Mouse (Mus musculus) hindbrain, embryonic 16.5 days (tissue): ENCODE measurements around the gene Ak5. TPM values are rescaled to one million over a fixed set of nuclear protein-coding genes. Genes with fewer than 3 reads are reported as not detected.
"Not testable (repeated sequence)": the region's sequence is repeated elsewhere in the genome, so short reads cannot be mapped to it uniquely, and the experiment has no call there.

ENCODE experiments used
- ATAC-seq: fragments of 200-750 bp; cut with Nextera tagmentation; 2 replicates; pipeline ENCODE4 v1.8.0; 2017; ENCODE audit warnings: moderate TSS enrichment, moderate library complexity
- H3K27ac ChIP-seq: fragments of 300-500 bp; sonication (generic); 2 replicates; pipeline ENCODE4 v1.5.1; 2014; ENCODE audit warnings: low read depth, mild to moderate bottlenecking, control low read depth, low read length, moderate library complexity
- H3K27me3 ChIP-seq: fragments of 300-500 bp; sonication (generic); replicated peaks from 2 replicates; pipeline ENCODE4 v1.6.1; 2014; ENCODE audit warnings: low read length; ENCODE audit not compliant: control insufficient read depth, insufficient read depth
- H3K36me3 ChIP-seq: fragments of 300-500 bp; sonication (generic); 2 replicates; pipeline ENCODE4 v1.6.1; 2014; ENCODE audit warnings: mild to moderate bottlenecking, low read length, moderate library complexity, mixed read lengths; ENCODE audit not compliant: control insufficient read depth, insufficient read depth
- H3K4me1 ChIP-seq: fragments of 300-500 bp; sonication (generic); 2 replicates; pipeline ENCODE4 v1.6.1; 2014; ENCODE audit warnings: low read depth, low read length; ENCODE audit not compliant: control insufficient read depth, insufficient read depth
- H3K4me2 ChIP-seq: fragments of 300-500 bp; sonication (generic); 2 replicates; pipeline ENCODE4 v1.6.1; 2014; ENCODE audit warnings: mild to moderate bottlenecking, low read length, control low read depth, moderate library complexity
- H3K4me3 ChIP-seq: fragments of 300-500 bp; sonication (generic); 2 replicates; pipeline ENCODE4 v1.5.1; 2014; ENCODE audit warnings: mild to moderate bottlenecking, low read length, control low read depth, moderate library complexity
- H3K9ac ChIP-seq: fragments of 300-500 bp; sonication (generic); 2 replicates; pipeline ENCODE4 v1.6.1; 2014; ENCODE audit warnings: low read depth, mild to moderate bottlenecking, control low read depth, low read length, moderate library complexity
- H3K9me3 ChIP-seq: fragments of 300-500 bp; sonication (generic); 2 replicates; pipeline ENCODE4 v1.6.1; 2014; ENCODE audit warnings: mild to moderate bottlenecking, low read length, moderate library complexity; ENCODE audit not compliant: control insufficient read depth
- WGBS: fragments of 180-500 bp; shearing (Covaris S2); extraction: QIAGEN DNeasy Blood & Tissue Kit; methylation state at CpG from one replicate; pipeline ENCODE4 v1.1.7; 2014; 5-methylcytosine and 5-hydroxymethylcytosine counted together
- polyA plus RNA-seq: library from polyadenylated mRNA; unstranded; fragments of >200 nt; fragmentation: Nextera tagmentation; extraction: Ambion mirVana; gene quantifications from 2 replicates; pipeline ENCODE4 v1.2.1, GENCODE M21; 2015

The Ak5 gene
- polyA plus RNA-seq = 19.7 and 20.7 TPM in 2 replicates

GRCm38 (mm10) chr3:152668239-152668638 is at the start of gene Ak5:
Gene Ak5, minus strand, starts transcription at chr3:152668360.
- H3K4me1 ChIP-seq = peaks cover 6% of the 10 kb centered on the region
- ATAC-seq = no peak; the same call in 1 of the 2 replicates
- H3K4me3 ChIP-seq = peak within 1 kb of the TSS; percentile 48
- H3K9ac ChIP-seq = peak within 1 kb of the TSS; percentile 73
- H3K4me2 ChIP-seq = peak within 1 kb of the TSS; percentile 98
- no peaks in the 10 kb centered on the region for H3K9me3 ChIP-seq
- peak within 1 kb of the TSS; percentile 3; the same call in 1 of the 2 replicates for H3K27ac ChIP-seq
- H3K27me3 ChIP-seq = peaks cover 5% of the 10 kb centered on the region
- WGBS = 5% methylated on average over 3 of the region's 5 CpGs
- H3K36me3 ChIP-seq = no peaks in the 10 kb centered on the region

GRCm38 (mm10) chr3:152713991-152714902 is 46.1 kb upstream of the Ak5 start, which contains the start of gene Pigk:
Gene Pigk, plus strand, starts transcription at chr3:152714100.
- under 1% methylated on average over 44 of the region's 48 CpGs for WGBS
- H3K4me3 ChIP-seq = peak within 1 kb of the TSS; percentile 78
- H3K9me3 ChIP-seq = no peaks in the 10 kb centered on the region
- H3K9ac ChIP-seq = peak within 1 kb of the TSS; percentile 85
- peak; percentile 89 for ATAC-seq
- H3K4me1 ChIP-seq = peaks cover 6% of the 10 kb centered on the region
- peak within 1 kb of the TSS; percentile 81 for H3K4me2 ChIP-seq
- peak within 1 kb of the TSS; percentile 68 for H3K27ac ChIP-seq
- H3K27me3 ChIP-seq = no peaks in the 10 kb centered on the region
- H3K36me3 ChIP-seq = no peaks in the 10 kb centered on the region

- H3K4me1 ChIP-seq = peaks cover 6% of the 10 kb centered on the region
- H3K4me3 ChIP-seq = no peak overlapping the region
- no peak overlapping the region for H3K27ac ChIP-seq
- no peaks in the 10 kb centered on the region for H3K36me3 ChIP-seq
- no peak overlapping the region for H3K4me2 ChIP-seq
- no peaks in the 10 kb centered on the region for H3K27me3 ChIP-seq
- H3K9ac ChIP-seq = no peak overlapping the region
- WGBS = 75% methylated on average over 4 of the region's 4 CpGs
- H3K9me3 ChIP-seq = no peaks in the 10 kb centered on the region
- ATAC-seq = no peak
These were observed 44.8 kb upstream of the Ak5 start for GRCm38 (mm10) chr3:152712957-152713356.

GRCm38 (mm10) chr3:152709936-152710335 is 41.8 kb upstream of the Ak5 start:
- 91% methylated on average over 3 of the region's 3 CpGs for WGBS
- Histone ChIP-seq H3K4me2 (no peak overlapping the region), H3K27me3 (no peaks in the 10 kb centered on the region), H3K4me3 (no peak overlapping the region), H3K9me3 (no peaks in the 10 kb centered on the region), H3K9ac (no peak overlapping the region), H3K27ac (no peak overlapping the region), H3K36me3 (no peaks in the 10 kb centered on the region), H3K4me1 (peaks cover 3% of the 10 kb centered on the region)
- no peak for ATAC-seq

- Histone ChIP-seq H3K9me3 (no peaks in the 10 kb centered on the region), H3K27ac (no peak overlapping the region), H3K27me3 (no peaks in the 10 kb centered on the region), H3K4me2 (no peak overlapping the region), H3K9ac (no peak overlapping the region), H3K36me3 (no peaks in the 10 kb centered on the region), H3K4me3 (no peak overlapping the region), H3K4me1 (no peaks in the 10 kb centered on the region)
- no peak for ATAC-seq
- WGBS = 80% methylated on average over 5 of the region's 5 CpGs
These were observed 39.2 kb upstream of the Ak5 start for GRCm38 (mm10) chr3:152707321-152707823.

GRCm38 (mm10) chr3:152706901-152707300 is 38.7 kb upstream of the Ak5 start:
- Histone ChIP-seq H3K27ac (no peak overlapping the region), H3K4me3 (no peak overlapping the region), H3K9me3 (no peaks in the 10 kb centered on the region), H3K4me1 (no peaks in the 10 kb centered on the region), H3K9ac (no peak overlapping the region), H3K4me2 (no peak overlapping the region), H3K36me3 (no peaks in the 10 kb centered on the region), H3K27me3 (no peaks in the 10 kb centered on the region)
- no peak for ATAC-seq
- WGBS = 71% methylated on average over 2 of the region's 2 CpGs

- H3K9me3 ChIP-seq = no peaks in the 10 kb centered on the region
- WGBS = 68% methylated on average over 5 of the region's 5 CpGs
- ATAC-seq = no peak
These were observed 37.7 kb upstream of the Ak5 start for GRCm38 (mm10) chr3:152705826-152706225.

GRCm38 (mm10) chr3:152702274-152702843 is 34.2 kb upstream of the Ak5 start:
- peak; percentile 70; the same call in 1 of the 2 replicates for ATAC-seq
- H3K4me2 ChIP-seq = peak overlapping the region; percentile 41
- no peaks in the 10 kb centered on the region for H3K9me3 ChIP-seq
- no peaks in the 10 kb centered on the region for H3K4me1 ChIP-seq
- H3K27me3 ChIP-seq = no peaks in the 10 kb centered on the region
- 51% methylated on average over 8 of the region's 8 CpGs for WGBS
- H3K4me3 ChIP-seq = peak overlapping the region; percentile 31
- no peaks in the 10 kb centered on the region for H3K36me3 ChIP-seq
- no peak overlapping the region; the same call in 1 of the 2 replicates for H3K9ac ChIP-seq
- no peak overlapping the region for H3K27ac ChIP-seq

More at GRCm38 (mm10) chr3:152705826-152706225, 37.7 kb upstream of the Ak5 start:
- Histone ChIP-seq H3K27ac (no peak overlapping the region), H3K4me3 (no peak overlapping the region), H3K27me3 (no peaks in the 10 kb centered on the region), H3K9ac (no peak overlapping the region), H3K4me1 (no peaks in the 10 kb centered on the region), H3K36me3 (no peaks in the 10 kb centered on the region), H3K4me2 (no peak overlapping the region)

GRCm38 (mm10) chr3:152701536-152701935 is 33.4 kb upstream of the Ak5 start:
- not testable (repeated sequence) for H3K9me3 ChIP-seq, H3K4me3 ChIP-seq, H3K27ac ChIP-seq, H3K4me1 ChIP-seq, ATAC-seq, H3K4me2 ChIP-seq, H3K36me3 ChIP-seq, H3K9ac ChIP-seq, H3K27me3 ChIP-seq
- WGBS = 91% methylated on average over 8 of the region's 8 CpGs
